Mouse (Mus musculus): ENCODE measurements around the gene Pced1b.

GRCm38 (mm10) chr15:97368035-97368608 is 121.2 kb downstream of the Pced1b start:
- no peak for TF ChIP-seq EP300 (IDR thresholded peaks at IDR 0.05; ENCODE audit: insufficient read depth, low read depth, low read length)
- no peak for TF ChIP-seq POLR2A (IDR thresholded peaks at IDR 0.05; ENCODE audit: insufficient read depth, low read depth, low read length)
- no peak for TF ChIP-seq CTCF (IDR thresholded peaks at IDR 0.05)

Data from heart, adult 2 months (tissue).